Mouse (Mus musculus) C2C12 (cell line): ENCODE results near the gene Tbc1d19. TPM values are rescaled to one million over a fixed set of nuclear protein-coding genes. Genes with fewer than 3 reads are reported as not detected.

Experiments
- H3K27me3 ChIP-seq: one replicate; pipeline ENCODE4 v1.6.1; 2011; ENCODE audit not compliant: control insufficient read depth, insufficient read depth, insufficient read length
- H3K36me3 ChIP-seq: one replicate; pipeline ENCODE4 v1.6.1; 2011; ENCODE audit not compliant: control insufficient read depth, insufficient read depth
- H3K4me3 ChIP-seq: one replicate; pipeline ENCODE4 v1.5.1; 2011; ENCODE audit warnings: mild to moderate bottlenecking, control low read depth; ENCODE audit not compliant: poor library complexity, insufficient read depth, severe bottlenecking
- H3K79me2 ChIP-seq: one replicate; pipeline ENCODE4 v1.6.1; 2011; ENCODE audit not compliant: control insufficient read depth, insufficient read depth
- H3K79me3 ChIP-seq: one replicate; pipeline ENCODE4 v1.6.1; 2011; ENCODE audit warnings: low read depth, control low read depth
- H3ac ChIP-seq: one replicate; pipeline ENCODE3; 2011; ENCODE audit warnings: low read depth; ENCODE audit not compliant: control insufficient read depth, insufficient read length
- CEBPB ChIP-seq: IDR thresholded peaks from one replicate; pipeline ENCODE4 v1.6.1; 2011; ENCODE audit warnings: low read depth, mild to moderate bottlenecking, control low read depth, moderate library complexity
- CTCF ChIP-seq: IDR thresholded peaks from one replicate; pipeline ENCODE4 v1.5.1; 2011; ENCODE audit not compliant: control insufficient read depth, insufficient read depth, insufficient read length
- FOSL1 ChIP-seq: IDR thresholded peaks from one replicate; pipeline ENCODE4 v1.8.0; 2011; ENCODE audit warnings: mild to moderate bottlenecking, low read length; ENCODE audit not compliant: poor library complexity, insufficient read depth, severe bottlenecking
- MAX ChIP-seq: IDR thresholded peaks from one replicate; pipeline ENCODE4 v1.6.1; 2011; ENCODE audit warnings: mild to moderate bottlenecking, control low read depth
- MYOD1 ChIP-seq: IDR thresholded peaks from one replicate; pipeline ENCODE4 v1.6.1; 2011; ENCODE audit warnings: low read depth; ENCODE audit not compliant: control insufficient read depth, insufficient read length
- MYOG ChIP-seq: IDR thresholded peaks from one replicate; pipeline ENCODE4 v1.6.1; 2011; ENCODE audit not compliant: control insufficient read depth, insufficient read length; ENCODE audit errors: extremely low read depth
- USF1 ChIP-seq: IDR thresholded peaks from one replicate; pipeline ENCODE4 v1.6.1; 2011; ENCODE audit warnings: low read depth, mild to moderate bottlenecking, control low read depth, moderate library complexity
- long read RNA-seq, 2 experiments: library from polyadenylated mRNA; unstranded; transcript quantifications; one replicate each; pipeline ENCODE4 v2.0.0; 2019 to 2020
- polyA plus RNA-seq: library from polyadenylated mRNA; unstranded; fragments of >200 nt; fragmentation: generic; extraction: Trizol; gene quantifications from one replicate; pipeline ENCODE4 v1.2.1, GENCODE M21; 2012; ENCODE audit warnings: missing spikeins

Tbc1d19 gene
- polyA plus RNA-seq: 10.4 TPM
- long read RNA-seq, experiment 1, transcript Tbc1d19-201 (21 exons, 2,273 nt): major isoform, 23 of 35 reads
- long read RNA-seq, experiment 1, partial matches to known transcripts: 1 of 35 reads
- long read RNA-seq, experiment 1, other reads (novel, unspliced or antisense): 8 of 35 reads
- long read RNA-seq, experiment 2, transcript Tbc1d19-201 (21 exons, 2,273 nt): major isoform, 67 of 95 reads
- long read RNA-seq, experiment 2, partial matches to known transcripts: 1 of 95 reads
- long read RNA-seq, experiment 2, other reads (novel, unspliced or antisense): 24 of 95 reads

- H3K36me3 ChIP-seq: no peaks in the 10 kb centered on the region
- no peak for TF ChIP-seq CTCF
- no peak for TF ChIP-seq USF1
- TF ChIP-seq CEBPB: no peak
- no peak for TF ChIP-seq MAX
- no peak for TF ChIP-seq FOSL1
- TF ChIP-seq MYOG: no peak
- TF ChIP-seq MYOD1: no peak
These were observed at the start of gene Tbc1d19 for GRCm38 (mm10) chr5:53809115-53809991. Gene Tbc1d19, plus strand, starts transcription at chr5:53809606.

GRCm38 (mm10) chr5:53759912-53760311, 49.5 kb upstream of the Tbc1d19 start:
- no peaks in the 10 kb centered on the region for H3K79me3 ChIP-seq
- H3K27me3 ChIP-seq: peaks cover 34% of the 10 kb centered on the region
- no peak for TF ChIP-seq MYOG
- no peak for TF ChIP-seq CEBPB
- TF ChIP-seq FOSL1: no peak
- no peak for TF ChIP-seq CTCF
- no peak overlapping the region for H3ac ChIP-seq
- H3K36me3 ChIP-seq: no peaks in the 10 kb centered on the region
- no peaks in the 10 kb centered on the region for H3K79me2 ChIP-seq
- no peak overlapping the region for H3K4me3 ChIP-seq

More at GRCm38 (mm10) chr5:53809115-53809991, at the start of gene Tbc1d19:
- Histone ChIP-seq H3K27me3 (no peaks in the 10 kb centered on the region), H3K79me3 (no peaks in the 10 kb centered on the region), H3K4me3 (peak within 1 kb of the TSS; percentile 73), H3ac (peak within 1 kb of the TSS; percentile 68), H3K79me2 (peaks cover 37% of the 10 kb centered on the region)

- Histone ChIP-seq H3K36me3 (no peaks in the 10 kb centered on the region), H3K4me3 (no peak overlapping the region), H3K79me2 (no peaks in the 10 kb centered on the region), H3K27me3 (peaks cover 29% of the 10 kb centered on the region), H3K79me3 (no peaks in the 10 kb centered on the region), H3ac (no peak overlapping the region)
- TF ChIP-seq CEBPB: no peak
- no peak for TF ChIP-seq MYOD1
- no peak for TF ChIP-seq MYOG
- no peak for TF ChIP-seq CTCF
- no peak for TF ChIP-seq FOSL1
- TF ChIP-seq USF1: no peak
- TF ChIP-seq MAX: no peak
These were observed 48.5 kb upstream of the Tbc1d19 start for GRCm38 (mm10) chr5:53760914-53761313.

GRCm38 (mm10) chr5:53761346-53761745, 48.1 kb upstream of the Tbc1d19 start:
- Histone ChIP-seq H3K27me3 (peaks cover 25% of the 10 kb centered on the region), H3ac (no peak overlapping the region)
- TF ChIP-seq CEBPB (no peak), FOSL1 (no peak), CTCF (no peak), MYOD1 (no peak), MAX (no peak)

GRCm38 (mm10) chr5:53784818-53785520, 24.4 kb upstream of the Tbc1d19 start:
- Histone ChIP-seq H3K79me2 (no peaks in the 10 kb centered on the region), H3K27me3 (peaks cover 3% of the 10 kb centered on the region), H3ac (no peak overlapping the region), H3K36me3 (no peaks in the 10 kb centered on the region), H3K79me3 (no peaks in the 10 kb centered on the region), H3K4me3 (no peak overlapping the region)
- TF ChIP-seq USF1 (no peak), MAX (no peak), MYOG (no peak), CEBPB (no peak), MYOD1 (no peak), FOSL1 (no peak), CTCF (no peak)

More at GRCm38 (mm10) chr5:53761346-53761745, 48.1 kb upstream of the Tbc1d19 start:
- Histone ChIP-seq H3K36me3 (no peaks in the 10 kb centered on the region), H3K4me3 (no peak overlapping the region), H3K79me3 (no peaks in the 10 kb centered on the region), H3K79me2 (no peaks in the 10 kb centered on the region)
